Mouse (Mus musculus): ENCODE measurements around the gene Capn7. TPM values are rescaled to one million over a fixed set of nuclear protein-coding genes. Genes with fewer than 3 reads are reported as not detected.
A peak's percentile ranks its signal among the peaks of the same experiment; 100 is the strongest.

The Capn7 gene
- polyA plus RNA-seq, 1 experiment from 2014 or later: 34.9 TPM

DNA sequence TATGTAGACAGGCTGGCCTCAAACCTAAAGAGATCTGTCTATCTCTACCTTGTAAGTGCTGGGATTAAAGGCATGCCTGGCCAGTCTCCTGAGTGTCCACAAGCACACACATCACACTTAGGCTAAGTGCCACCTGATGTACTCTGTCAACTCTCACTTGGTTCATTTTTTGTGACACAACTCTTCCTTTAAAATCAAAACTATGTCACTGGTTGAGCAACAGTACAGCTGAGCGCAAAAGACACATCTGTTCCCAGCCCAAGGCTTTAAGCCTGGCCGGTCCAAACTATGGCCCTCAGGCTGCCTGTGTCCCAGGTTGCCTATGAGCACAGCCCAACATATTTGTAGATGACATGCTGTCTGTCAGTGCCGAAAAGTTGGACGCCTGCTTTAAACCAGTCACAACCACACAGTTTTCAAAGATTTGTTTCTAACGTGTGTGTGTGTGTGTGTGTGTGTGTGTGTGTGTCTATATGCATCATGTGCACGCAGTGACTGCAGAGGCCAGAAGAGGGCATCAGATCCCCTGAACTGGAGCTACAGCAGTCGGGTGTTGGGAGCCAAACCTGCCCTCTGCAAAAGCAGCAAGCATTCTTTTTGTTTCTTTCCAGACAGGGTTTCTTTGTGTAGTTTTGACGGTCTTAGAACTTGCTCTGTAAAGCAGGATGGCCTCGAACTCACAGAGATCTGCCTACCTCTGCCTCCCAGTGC, 58.5 kb downstream of the Capn7 start:
- DNase-seq (ENCODE audit: low spot score): no peak

DNA sequence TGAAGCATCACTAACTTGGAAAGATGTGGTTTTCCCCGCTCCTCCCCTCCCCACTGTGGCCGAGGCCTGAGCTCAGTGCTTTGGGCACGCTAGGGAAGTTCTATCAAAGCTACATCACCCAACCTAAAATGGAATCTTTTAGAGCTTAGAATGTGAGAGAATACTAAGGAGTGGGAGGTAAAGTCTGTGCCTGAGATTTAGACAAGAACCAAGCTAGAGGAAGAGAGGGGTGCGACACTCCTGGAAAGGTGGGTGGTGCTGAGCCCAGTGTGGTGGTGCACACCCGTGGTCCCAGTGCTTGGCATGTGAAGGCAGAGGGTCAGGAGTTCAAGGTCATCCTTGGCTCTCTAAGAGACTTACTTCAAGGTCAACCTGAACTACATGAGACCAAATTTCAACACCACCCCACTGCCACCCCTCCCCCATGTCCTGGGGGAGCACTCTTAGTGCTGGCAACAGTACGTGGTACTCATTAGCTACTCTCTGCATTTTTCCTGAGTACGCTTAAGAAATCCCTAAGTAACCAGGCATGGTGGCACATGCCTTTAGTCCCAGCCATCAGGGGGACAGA, 59.3 kb downstream of the Capn7 start:
- DNase-seq (ENCODE audit: low spot score): no peak

DNA sequence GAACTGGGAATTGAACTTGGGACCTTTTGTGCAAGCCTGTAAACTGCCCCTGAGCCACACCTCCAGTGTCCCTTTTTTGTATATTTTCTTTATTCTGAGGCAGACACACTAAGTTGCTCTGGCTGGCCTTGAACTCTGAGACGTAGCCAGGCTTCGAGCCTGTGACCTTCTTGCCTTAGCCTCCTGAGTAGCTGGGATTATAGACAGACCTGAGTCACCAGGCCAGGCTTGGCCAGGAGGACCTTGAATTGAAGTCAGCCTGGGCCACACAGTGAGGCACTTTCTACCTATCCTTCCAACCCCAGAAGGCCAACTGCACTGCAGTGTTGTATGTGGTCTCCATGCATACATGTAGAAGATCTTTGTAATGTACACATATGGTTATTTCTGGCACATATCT, 60.0 kb downstream of the Capn7 start:
- DNase-seq (ENCODE audit: low spot score): no peak

DNA sequence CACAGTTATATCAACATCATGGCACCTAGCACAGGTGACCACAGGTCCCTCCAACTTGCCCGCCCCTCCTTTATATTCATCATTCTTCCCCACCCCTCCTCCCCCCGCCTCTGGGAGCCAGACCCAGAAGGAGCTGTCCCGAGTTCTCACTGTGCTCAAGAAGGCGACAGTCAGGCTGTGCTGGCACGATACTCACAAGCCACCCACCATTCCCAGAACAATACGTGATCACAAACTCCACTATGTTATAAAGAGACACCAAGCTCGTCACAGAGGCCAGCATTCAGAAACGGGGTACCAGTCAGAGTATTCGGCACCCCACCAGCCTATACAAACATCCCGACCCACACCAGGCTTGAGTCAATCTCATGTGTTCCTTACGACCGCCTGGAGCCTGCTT, 60.9 kb downstream of the Capn7 start:
- no peak for DNase-seq (ENCODE audit: low spot score)

DNA sequence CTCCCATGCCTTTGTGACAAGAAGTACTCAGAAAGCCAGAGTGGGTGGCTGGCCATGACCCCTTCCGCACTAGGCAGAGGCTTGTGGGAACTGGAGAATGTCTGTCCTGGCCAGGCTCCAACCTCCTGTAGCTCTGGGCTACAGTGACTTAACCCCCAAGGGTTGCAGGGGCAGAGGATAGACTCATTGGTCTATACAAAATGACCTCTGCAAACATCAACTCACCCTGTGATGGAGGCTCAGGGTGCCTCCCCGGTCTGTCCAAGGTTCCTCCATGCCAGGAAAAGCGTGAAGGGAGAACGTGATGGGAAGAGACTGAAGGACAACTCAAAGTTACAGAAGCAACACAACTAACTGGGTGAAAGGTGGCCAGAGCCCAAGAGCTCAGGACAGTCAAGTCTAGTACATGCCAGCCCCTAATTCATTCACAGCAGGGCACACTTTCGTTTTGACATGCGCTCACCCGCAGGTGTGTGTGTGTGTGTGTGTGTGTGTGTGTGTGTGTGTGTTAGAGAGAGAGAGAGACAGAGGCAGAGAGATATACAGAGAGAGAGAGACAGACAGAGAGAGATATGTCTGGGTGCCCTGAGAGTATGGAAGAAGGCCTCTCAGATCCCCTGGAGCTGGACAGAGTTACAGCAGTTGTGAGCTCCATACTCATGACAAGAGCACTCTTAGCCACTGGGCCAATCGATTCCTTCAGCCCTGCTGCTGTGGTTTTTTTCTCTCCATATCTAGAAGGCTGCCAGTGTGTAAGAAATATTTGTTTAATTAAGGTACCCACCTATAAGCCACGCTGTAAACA, 61.6 kb downstream of the Capn7 start:
- no peak for DNase-seq (ENCODE audit: low spot score)

DNA sequence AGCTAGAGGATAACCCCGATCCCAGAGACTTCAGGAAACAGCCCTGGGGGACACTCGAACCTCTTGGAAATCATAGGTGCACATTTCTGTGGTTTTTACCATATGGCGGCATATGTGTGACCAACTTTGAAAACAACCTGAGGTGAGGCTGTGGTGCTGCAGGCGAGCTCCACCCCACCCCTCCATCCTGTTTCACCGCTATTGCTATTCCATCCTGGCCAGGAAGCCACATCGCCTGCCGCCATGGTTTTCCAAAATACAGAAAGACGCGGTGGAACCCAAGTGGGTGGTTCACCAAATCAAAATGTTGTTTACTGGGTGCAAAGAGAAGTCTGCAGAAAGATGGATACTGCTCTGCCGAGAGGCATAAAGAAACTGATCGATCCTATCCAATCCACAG, 62.4 kb downstream of the Capn7 start:
- no peak for DNase-seq (ENCODE audit: low spot score)

DNA sequence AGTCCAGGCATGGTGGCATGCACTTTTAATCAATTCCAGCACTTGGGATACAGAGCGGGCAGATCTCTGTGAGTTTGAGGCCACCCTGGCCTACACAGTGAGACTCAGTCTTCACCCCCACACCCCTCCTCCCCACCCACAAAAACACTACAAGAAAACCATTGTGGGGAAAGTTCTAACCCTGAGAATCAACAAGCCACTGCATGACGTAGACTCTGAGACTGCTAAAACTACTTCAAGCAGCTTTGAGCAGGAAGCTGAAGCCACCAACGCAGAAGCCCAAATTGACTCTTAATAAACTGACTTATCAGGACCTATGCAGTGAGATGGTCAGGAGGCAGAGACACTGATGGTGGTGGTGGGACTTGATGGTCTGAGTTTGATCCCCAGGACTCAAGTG, 62.8 kb downstream of the Capn7 start:
- peak; percentile 53 for DNase-seq (ENCODE audit: low spot score)

DNA sequence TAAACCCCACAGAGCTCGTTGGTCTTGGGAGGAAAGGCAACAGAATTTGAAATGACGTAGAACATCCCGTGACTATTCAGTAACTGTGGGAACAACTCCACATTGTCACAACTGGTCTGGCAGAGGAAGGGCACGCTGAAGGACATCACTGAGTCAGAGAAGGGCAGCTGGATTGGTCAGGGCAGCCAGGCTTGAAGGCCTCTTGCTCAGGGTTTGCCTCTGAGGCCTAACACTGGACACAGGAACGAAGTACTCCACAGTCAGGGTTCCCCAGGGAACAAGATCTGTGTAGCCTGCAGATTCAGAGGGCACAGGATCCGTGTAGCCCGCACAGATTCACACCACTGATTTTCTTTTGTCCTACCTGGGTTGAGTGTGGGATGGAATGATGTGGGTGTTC, 63.8 kb downstream of the Capn7 start:
- DNase-seq (ENCODE audit: low spot score): no peak

DNA sequence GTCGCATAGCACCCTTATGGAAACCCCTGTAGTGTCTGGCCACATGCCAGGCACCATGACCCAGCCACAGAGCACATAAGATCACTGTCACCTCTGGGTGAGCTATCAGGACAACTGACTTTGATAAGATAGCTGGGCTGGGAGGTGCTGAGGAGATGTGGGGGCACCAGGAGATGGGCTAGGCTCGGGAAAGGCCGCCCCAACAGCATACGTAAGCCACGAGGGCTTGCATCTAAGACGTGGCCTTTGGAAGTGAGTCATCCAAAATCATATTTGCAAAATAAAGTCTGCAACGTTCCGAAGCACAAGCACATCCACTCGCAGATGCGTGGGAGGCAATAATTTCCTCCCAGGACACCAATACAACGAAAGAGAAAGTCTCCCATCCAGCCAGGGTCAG, 64.5 kb downstream of the Capn7 start:
- DNase-seq (ENCODE audit: low spot score): no peak

DNA sequence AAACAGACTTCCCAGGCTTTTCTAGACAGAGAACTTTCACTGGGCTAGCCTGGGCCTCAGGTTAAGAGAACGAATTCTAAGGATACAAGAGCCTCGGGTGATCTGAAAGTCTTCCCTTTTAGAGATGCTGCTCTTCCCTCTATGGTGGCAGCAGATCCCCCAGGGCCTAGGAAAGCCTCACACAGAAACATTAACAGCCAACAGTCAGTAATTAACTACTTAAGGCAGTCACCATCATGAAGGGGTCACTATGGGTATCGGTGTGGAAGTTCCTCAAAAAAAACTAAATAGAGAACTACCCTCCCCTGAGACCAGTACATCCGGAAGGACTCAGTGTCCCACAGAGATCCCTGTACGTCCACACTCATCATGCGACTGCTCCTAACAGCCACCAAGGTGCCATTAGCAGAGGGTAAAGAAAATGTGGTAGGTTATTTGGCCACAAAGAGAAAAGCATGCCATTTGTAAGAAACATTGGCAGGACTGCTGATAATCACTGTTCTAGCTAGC, 65.5 kb downstream of the Capn7 start:
- no peak for DNase-seq (ENCODE audit: low spot score)

DNA sequence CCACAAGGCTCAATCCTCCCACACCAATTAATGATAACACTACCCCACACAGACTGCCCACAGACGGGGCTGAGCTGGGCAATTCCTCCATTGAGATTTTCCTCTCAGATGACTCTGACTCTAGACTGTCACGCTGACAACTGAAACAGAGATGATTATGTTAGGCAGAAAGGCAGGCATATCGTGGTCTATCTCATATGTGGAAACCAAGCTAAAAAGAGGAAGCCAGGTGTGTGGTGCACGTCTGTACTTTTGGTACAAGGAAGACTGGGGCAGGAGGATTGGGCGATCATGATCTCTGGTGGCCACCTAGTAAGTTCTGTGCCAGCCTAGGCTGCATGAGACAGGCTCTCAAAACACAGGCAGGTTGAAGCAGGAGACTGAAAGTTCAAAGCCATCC, 66.3 kb downstream of the Capn7 start:
- DNase-seq (ENCODE audit: low spot score): peak; percentile 33

DNA sequence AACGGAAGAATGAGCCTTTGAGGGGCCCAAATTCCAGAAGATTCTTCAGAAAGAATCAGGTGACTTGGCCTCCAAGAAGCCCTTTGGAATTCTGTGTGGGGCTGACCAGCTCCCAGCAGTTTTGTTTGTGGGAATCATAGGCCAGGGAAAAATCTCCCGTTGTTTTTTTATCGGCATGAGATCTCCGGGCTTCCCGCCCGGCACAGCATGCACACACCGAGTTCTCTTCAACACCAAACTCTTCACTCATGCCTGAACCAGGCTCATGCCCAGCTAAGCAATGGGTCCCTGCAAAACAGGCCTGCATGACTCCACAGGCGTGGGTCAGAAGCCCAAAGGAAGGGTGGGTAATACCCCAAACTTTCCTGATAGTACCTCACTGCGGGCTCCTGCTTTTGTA, 67.1 kb downstream of the Capn7 start:
- no peak for DNase-seq (ENCODE audit: low spot score)

DNA sequence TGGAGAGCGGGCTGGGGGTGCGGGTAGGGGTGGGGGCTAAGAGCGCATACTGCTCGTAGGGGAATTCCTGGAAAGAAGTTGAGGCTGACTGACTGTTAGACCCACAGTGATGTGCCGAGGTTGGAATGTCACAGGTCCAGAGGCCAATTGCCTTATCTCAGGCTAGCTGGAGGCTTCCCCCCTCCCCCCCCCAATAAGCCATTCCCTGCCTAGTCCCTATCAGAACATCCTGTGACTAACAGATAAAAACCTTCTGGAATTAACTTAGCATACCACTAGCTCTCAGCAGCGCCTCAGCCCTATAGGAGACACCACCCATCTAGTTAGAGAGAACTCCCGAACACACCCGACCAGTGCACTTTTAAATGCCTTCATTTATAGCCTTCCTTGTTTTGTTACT, 67.6 kb downstream of the Capn7 start:
- DNase-seq (ENCODE audit: low spot score): no peak

DNA sequence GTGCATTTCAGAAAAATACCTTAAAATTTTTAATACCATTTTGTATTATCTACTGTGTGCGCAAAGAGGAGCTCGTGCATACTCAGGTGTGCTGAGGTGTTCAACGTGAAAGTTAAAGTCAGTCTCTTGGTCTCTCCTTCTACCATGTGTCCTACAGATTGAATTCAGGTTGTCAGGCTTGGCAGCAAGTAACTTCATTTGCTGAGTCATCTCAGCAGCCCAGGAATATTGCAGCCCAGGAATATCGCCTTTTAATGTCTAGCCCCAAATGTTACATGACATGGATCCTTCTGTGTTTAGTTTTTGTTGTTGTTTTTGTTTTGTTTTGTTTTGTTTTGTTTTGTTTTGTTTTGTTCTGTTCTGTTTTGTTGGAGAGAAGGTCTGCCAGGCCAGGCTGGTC, 68.2 kb downstream of the Capn7 start:
- no peak for DNase-seq (ENCODE audit: low spot score)

DNA sequence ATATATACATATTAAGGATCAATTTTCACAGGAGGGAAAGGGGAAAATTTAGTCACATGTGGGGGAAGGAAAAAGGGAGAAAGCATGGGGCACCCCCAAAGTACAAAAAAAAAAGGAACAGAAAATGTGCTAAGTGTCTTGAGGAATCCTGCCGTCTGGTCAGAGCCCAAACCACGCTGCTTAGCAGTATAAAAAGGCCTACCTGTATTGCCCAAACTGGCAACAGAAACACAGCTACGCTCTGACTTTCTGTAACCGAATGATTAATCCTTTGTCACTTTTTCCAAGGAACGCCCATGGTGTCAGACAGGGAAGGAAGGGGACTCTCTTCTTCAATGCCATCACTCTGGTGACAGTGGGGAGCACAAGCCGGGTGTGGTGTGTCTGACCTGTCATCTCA, 69.2 kb downstream of the Capn7 start:
- no peak for DNase-seq (ENCODE audit: low spot score)

DNA sequence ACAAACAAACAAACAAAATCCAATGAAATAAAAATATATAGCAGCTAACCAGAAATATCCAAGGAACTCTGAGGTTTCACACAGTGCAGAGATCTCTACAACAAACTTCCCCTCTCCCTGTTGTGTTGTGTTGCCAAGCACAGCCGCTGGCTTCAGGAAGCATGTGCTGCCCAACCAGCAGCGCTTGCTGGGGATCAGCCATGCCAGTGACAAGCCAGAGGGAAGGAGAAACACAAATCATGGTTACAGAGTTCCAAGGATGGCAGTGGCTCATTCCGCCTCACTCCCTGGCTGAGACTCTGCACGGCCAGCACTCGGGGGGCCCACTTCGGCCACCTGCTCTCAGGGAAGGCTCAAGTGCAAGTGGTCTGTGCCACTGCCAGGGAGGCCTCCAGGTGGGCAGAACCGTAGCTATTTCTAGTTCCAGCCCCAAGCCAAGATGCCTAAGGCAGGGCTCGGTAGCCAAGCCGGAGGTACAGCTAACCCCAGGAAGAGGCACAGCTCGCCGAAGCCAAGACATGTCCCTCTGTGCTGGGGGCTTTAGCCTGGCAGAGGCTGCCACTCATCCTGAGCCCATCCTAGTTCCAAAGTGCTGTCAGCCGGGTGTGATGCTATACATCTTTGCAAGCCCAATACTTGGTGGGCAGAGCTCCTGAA, 69.8 kb downstream of the Capn7 start:
- no peak for DNase-seq (ENCODE audit: low spot score)

DNA sequence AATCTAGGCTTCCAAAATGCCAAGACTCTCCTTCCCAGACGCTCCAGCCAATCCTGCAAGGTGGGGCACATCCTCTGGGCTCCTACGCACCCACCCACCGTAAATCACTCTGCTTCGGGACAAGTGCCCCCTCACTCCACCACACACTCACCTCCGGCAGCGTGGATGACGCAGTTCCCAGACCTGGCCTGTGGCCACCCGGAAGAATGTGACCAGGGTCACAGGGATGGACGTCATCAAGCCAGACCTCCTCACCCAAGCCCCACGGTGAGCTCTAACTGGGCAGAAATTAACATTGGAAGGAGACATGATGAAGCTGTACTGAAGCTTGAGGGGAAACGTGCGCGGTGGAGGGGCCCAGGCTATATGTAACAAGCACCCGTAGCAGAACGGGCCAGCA, 70.8 kb downstream of the Capn7 start:
- no peak for DNase-seq (ENCODE audit: low spot score)

DNA sequence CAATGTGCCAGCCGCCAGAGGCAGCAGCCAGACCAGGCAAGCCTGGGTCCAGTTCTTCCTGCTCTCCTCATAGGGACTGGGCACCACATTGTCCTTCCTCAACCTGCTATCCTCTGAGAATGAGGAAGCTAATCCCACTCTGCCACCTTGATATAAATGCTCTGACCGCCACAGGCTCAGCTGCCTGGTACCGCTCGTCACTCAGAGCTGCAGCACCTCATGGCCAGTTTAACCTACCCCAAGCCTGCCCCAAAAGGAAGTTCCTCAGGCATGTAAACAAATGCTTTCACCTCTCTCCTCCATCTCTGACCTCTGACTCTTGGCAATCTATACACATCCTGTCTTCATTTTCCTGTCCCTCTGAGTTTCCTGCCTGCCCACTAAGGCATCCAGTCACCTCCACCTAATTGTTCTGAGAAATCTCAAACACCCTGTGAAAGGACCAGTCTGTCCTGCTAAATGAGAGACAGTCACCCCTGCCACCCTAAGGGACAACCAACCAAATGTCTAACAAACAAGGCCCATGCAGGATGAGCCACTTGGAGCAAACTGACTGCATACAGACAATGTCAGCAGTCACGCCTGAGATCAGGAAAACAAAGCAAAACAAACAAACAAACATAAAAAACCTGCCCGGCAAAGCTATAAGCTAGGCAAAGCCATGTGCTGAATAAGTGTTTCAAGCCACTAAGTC, 71.6 kb downstream of the Capn7 start:
- no peak for DNase-seq (ENCODE audit: low spot score)

DNA sequence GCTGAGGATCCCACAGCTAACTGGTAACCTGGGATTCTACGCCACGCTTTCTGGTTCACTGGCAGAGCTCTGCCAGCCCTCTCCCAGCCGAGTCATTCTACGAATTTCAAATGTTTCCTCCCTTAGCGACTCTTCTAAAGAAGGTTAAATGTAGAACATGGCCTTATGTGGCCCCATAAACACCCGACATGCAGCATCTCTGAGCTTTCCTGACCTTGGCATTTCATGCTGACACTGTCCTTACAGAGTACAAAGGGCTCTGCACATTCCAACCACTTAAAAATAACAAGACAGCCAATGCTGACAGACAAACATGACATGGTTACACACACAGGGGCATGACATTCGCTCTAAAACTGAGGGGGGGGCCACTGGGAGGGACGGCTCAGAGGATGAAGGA, 72.2 kb downstream of the Capn7 start:
- no peak for DNase-seq (ENCODE audit: low spot score)

DNA sequence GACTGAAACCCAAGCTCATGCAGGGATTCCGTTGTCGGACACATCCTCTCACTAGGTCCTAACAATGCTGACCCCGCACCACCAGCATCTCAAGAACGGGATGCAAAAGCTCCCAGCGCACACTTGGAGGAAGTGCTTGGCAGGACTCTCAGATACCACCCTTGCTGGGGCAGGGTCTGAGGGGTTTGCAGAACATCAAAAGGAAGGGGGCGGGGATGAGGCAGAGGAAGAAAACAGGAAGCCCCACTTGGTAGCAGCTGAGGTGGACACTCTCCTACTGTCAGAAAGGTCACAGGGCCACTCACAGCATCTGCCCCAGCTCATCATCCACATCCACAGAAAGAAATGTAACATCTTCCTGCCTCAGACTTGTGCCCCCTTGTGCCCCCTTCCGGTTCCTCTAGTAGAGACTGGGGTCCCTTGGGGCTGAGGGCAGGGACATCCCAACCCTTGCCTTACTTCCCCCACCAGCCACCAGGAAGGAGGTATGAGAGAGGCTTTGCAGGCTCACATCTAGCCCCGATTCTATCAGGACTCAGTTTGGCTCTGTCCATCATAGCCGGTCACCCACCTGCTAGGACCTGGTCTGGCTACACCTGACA, 73.8 kb downstream of the Capn7 start:
- DNase-seq (ENCODE audit: low spot score): no peak

DNA sequence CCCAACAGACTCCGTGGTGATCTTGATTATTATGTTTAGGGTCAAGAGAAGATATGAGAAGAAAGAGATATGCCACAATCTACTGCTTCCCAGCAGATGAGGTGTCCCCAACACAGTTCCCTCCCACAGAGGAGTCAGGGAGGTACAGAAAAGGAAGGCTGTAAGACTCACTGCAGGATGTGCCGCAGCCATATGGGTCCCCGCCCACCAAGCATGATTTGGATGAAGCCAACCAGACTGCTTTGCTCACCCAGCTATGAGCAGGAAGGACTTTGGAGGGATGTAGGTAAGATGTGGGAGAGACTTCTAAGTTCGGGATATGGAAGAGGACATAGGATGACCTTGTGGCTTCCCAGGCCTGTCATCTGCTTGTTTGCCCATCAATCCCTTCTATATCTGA, 74.3 kb downstream of the Capn7 start:
- DNase-seq (ENCODE audit: low spot score): no peak
